Mouse (Mus musculus) brain, embryonic 14.5 days (tissue): ENCODE results near the gene Sdsl. TPM values are rescaled to one million over a fixed set of nuclear protein-coding genes. Genes with fewer than 3 reads are reported as not detected.

ENCODE experiments used
- DNase-seq: peaks from one replicate; pipeline ENCODE4 v3.0.0-alpha.2; 2011; ENCODE audit warnings: low read depth
- CTCF ChIP-seq: fragments of 200-500 bp; IDR thresholded peaks from 2 replicates; pipeline ENCODE4 v1.5.1; 2012; ENCODE audit warnings: inconsistent platforms, mild to moderate bottlenecking, moderate library complexity, borderline replicate concordance; ENCODE audit not compliant: insufficient read depth, insufficient read length; ENCODE audit errors: extremely low read depth
- POLR2A ChIP-seq: fragments of 200-500 bp; IDR thresholded peaks from 2 replicates; pipeline ENCODE4 v1.6.1; 2012; ENCODE audit warnings: mild to moderate bottlenecking, inconsistent platforms, borderline replicate concordance; ENCODE audit not compliant: poor library complexity, insufficient read depth, insufficient read length, severe bottlenecking; ENCODE audit errors: extremely low read depth
- polyA plus RNA-seq: library from polyadenylated mRNA; depleted of rRNA; stranded (reverse); fragments of >200 nt; gene quantifications from 2 replicates; pipeline ENCODE4 v1.2.3, GENCODE M21; 2012; rRNA removed

Sdsl gene
- 8.6 and 8.9 TPM in 2 replicates for polyA plus RNA-seq

DNA sequence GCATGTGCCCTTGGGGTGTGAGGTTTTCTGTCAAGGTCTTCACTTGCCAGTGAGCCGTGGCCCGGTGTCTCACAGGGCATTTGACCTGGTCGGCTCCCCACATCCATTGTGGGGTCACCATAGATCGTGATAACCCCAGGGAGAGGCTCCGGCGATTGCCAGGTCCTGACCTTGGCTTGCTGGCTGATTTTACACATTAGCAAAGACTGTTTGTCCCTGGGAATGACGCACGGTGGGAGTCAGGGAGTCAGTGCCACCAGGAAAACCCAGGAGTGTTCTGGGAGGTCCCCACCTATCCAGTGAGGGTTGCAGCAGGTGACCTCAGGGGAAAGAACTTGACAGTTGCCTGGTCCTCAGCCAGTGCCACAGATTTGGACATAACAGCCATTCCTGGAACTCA is at the start of gene Sdsl:
TSS of gene Sdsl (minus strand) at position 41 of the 400 bp plus-strand sequence.
- TF ChIP-seq CTCF (no peak), POLR2A (no peak)
- DNase-seq = no peak

DNA sequence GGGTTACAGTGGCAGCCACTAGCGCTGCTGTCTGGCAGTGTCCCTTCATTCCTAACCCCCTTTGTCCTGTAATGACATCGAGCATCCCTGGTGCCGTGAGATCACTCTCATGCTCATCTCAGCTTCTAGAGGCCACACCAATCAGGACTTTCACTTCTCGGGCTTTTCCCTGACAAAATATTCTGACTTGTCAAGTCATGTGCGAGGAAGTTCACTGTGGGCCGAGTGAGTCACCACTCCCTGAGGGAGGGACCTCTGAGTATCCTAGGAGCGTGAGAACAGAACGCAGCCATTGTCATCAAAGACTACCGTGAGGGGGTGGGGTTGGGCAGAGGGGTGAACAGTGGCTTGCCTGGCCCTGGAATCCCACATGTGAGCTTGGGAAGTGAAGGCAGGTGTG is 44.9 kb upstream of the Sdsl start:
- no peak for DNase-seq
- no peak for TF ChIP-seq POLR2A
- TF ChIP-seq CTCF = no peak

DNA sequence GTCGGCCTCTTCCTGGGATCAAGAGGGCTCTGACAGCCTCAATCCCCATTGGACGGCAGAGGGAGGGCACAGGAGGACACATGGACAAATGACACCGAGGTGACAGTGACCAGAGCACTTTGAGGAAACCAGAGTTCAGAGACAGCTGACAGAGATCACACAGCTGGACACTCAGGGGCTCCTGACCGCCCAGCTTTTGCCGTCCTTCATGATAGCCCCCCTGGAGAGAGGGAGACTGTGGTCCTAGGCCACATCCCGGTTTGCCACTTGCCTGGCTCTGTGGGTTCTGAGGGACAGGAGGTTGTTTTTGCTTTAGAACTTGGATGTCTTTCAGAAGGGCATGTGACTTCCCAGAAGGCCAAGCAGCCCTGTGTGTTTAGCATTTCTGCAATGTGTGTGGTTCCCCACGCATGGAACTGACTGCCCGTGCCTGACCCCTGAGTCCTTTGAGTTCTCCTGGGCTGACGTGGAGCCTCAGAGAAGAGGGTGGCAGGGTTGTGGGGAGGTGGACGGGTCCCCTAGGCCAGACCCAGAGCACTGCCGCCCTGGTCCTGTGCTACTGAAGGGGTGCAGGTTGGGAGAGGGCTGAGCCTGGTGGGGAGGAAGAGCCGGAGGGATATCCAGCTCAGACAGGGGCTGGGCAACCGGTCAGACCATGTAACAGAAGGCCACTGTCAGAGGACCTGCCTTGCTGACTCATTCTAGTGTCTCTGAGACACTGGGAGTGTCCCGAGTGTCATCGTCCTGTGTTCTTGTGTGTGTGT is 43.8 kb upstream of the Sdsl start:
- no peak for DNase-seq
- TF ChIP-seq POLR2A (no peak), CTCF (no peak)

- no peak for DNase-seq
- TF ChIP-seq POLR2A (no peak), CTCF (no peak)
Measured at GRCm38 (mm10) chr5:120515451-120515850, 42.8 kb upstream of the Sdsl start.

- TF ChIP-seq CTCF (no peak), POLR2A (no peak)
- peak; percentile 82 for DNase-seq
Measured at GRCm38 (mm10) chr5:120514754-120515153, 42.1 kb upstream of the Sdsl start.

- no peak for DNase-seq
- TF ChIP-seq CTCF (no peak), POLR2A (no peak)
Measured at GRCm38 (mm10) chr5:120514031-120514677, 41.5 kb upstream of the Sdsl start.

DNA sequence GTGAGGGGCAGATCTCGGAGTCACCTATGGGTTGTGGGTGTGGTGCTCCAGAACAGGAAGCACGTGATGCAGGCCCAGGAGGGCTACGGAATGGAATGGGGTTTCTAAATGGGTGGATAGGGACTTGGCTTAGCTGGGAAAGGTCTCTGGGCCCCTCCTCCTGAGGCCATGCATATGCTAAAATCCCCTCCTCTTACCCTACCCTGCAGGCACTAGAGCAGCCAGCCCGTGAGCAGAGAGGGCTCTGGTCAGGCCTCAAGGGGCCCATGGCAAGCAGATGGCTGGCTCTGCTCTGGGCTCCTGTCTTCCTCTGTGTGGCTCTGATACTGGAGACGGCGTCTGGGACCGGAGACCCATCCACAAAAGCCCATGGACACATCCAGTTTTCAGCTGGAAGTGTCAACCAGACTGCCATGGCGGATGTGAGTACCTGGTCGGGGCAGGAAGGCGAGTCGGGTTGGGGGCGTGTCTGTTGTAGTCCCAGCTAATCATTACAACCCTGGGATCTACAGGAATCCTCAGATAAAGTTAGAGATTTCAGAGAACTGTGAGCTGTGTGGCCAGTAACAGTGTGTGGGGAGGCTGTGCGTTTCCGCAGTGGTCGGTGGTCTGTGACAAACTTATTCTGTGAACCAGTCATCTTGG is 40.4 kb upstream of the Sdsl start:
- no peak for DNase-seq

GRCm38 (mm10) chr5:120511643-120512220 is 39.1 kb upstream of the Sdsl start:
- DNase-seq = no peak
- TF ChIP-seq POLR2A = no peak
- no peak for TF ChIP-seq CTCF

More for the DNA sequence above, 40.4 kb upstream of the Sdsl start:
- TF ChIP-seq CTCF = no peak
- no peak for TF ChIP-seq POLR2A

GRCm38 (mm10) chr5:120510982-120511642 is 38.5 kb upstream of the Sdsl start, which contains the start of gene Slc8b1:
TSS of gene Slc8b1 (plus strand) at chr5:120511168.
- peak; percentile 93 for DNase-seq
- TF ChIP-seq CTCF = no peak

- no peak for DNase-seq
- TF ChIP-seq CTCF = no peak
- TF ChIP-seq POLR2A = no peak
Measured at GRCm38 (mm10) chr5:120507311-120507710, 34.7 kb upstream of the Sdsl start.

DNA sequence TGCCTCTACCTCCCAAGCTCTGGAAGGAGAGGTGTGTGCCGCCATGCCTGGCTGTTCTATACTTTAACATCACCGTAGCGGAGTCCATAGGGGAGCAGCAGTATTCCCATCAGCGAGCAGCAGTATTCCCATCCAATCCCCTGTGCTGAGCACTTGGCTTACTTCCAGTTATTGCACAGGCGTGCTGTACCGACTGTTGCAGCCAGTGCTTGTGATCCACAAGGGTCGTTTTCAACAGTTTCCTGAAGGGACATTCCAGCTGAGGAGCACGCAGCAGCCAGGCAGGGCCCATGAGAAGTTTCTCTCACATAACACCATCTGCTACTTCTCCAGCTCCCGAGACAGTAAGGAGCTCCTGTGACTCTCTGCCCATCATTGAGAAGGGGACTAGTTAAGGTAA is 33.9 kb upstream of the Sdsl start:
- peak; percentile 61 for DNase-seq
- no peak for TF ChIP-seq CTCF
- TF ChIP-seq POLR2A = no peak

- TF ChIP-seq CTCF (no peak), POLR2A (no peak)
- DNase-seq = no peak
Measured at GRCm38 (mm10) chr5:120505781-120506180, 33.2 kb upstream of the Sdsl start.
